Mouse (Mus musculus) hindbrain, embryonic 14.5 days (tissue): Measurements from ENCODE around the gene Tfrc. TPM values are rescaled to one million over a fixed set of nuclear protein-coding genes. Genes with fewer than 3 reads are reported as not detected.
A peak's percentile ranks its signal among the peaks of the same experiment; 100 is the strongest.

Experiments
- ATAC-seq: fragments of 200-750 bp; cut with Nextera tagmentation; 2 replicates; pipeline ENCODE4 v1.8.0; 2017; ENCODE audit warnings: moderate number of reproducible peaks, mild to moderate bottlenecking, moderate TSS enrichment, moderate library complexity; ENCODE audit not compliant: low FRiP score
- DNase-seq: peaks from one replicate; pipeline ENCODE4 v3.0.0-alpha.2; 2015; ENCODE audit warnings: low spot score
- H3K27ac ChIP-seq: fragments of 300-500 bp; sonication (generic); 2 replicates; pipeline ENCODE4 v1.5.1; 2014; ENCODE audit warnings: mild to moderate bottlenecking, moderate library complexity
- H3K27me3 ChIP-seq: fragments of 300-500 bp; sonication (generic); 2 replicates; pipeline ENCODE4 v1.6.1; 2014; ENCODE audit warnings: mild to moderate bottlenecking, low read length, mixed read lengths; ENCODE audit not compliant: control insufficient read depth, insufficient read depth
- H3K36me3 ChIP-seq: fragments of 300-500 bp; sonication (generic); replicated peaks from 2 replicates; pipeline ENCODE4 v1.6.1; 2014; ENCODE audit not compliant: control insufficient read depth, insufficient read depth
- H3K4me1 ChIP-seq: fragments of 300-500 bp; sonication (generic); replicated peaks from 2 replicates; pipeline ENCODE4 v1.6.1; 2014; ENCODE audit warnings: antibody characterized with exemption, low read length, mixed read lengths; ENCODE audit not compliant: control insufficient read depth, insufficient read depth
- H3K4me2 ChIP-seq: fragments of 300-500 bp; sonication (generic); replicated peaks from 2 replicates; pipeline ENCODE4 v1.6.1; 2014; ENCODE audit warnings: mild to moderate bottlenecking, moderate library complexity
- H3K4me3 ChIP-seq: fragments of 300-500 bp; sonication (generic); replicated peaks from 2 replicates; pipeline ENCODE4 v1.5.1; 2014; ENCODE audit warnings: mild to moderate bottlenecking, low read length
- H3K9ac ChIP-seq: fragments of 300-500 bp; sonication (generic); 2 replicates; pipeline ENCODE4 v1.6.1; 2014
- H3K9me3 ChIP-seq: fragments of 300-500 bp; sonication (generic); 2 replicates; pipeline ENCODE4 v1.6.1; 2016; ENCODE audit warnings: low read length; ENCODE audit not compliant: control insufficient read depth
- WGBS: fragments of 180-500 bp; shearing (Covaris S2); extraction: QIAGEN DNeasy Blood & Tissue Kit; methylation state at CpG from one replicate; pipeline ENCODE4 v1.1.7; 2014; 5-methylcytosine and 5-hydroxymethylcytosine counted together
- polyA plus RNA-seq: library from polyadenylated mRNA; unstranded; fragments of >200 nt; fragmentation: Nextera tagmentation; extraction: Ambion mirVana; gene quantifications from 2 replicates; pipeline ENCODE4 v1.2.1, GENCODE M21; 2014

The Tfrc gene
- polyA plus RNA-seq, 1 experiment from 2014 or later = 65.1 TPM

DNA sequence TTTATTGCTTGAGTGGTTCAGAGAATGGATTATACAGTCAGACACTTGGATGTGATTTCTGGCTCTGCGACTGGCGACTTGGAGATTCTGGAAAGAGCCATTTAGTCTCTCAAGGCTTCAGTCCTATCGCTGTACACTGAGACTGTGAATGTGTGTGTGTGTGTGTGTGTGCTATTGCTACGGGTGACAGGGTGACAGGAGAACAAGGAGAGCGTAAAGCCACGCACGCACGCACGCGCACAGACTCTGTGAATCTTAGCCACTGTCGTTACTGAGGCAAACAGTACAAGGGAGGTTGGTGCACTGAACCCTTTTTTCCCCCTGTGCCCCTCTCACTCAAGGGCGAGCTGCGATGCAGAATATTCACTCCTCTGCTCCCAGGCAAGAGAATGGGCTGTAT is 33.6 kb downstream of the Tfrc start:
- peaks cover 31% of the 10 kb centered on the region for H3K4me1 ChIP-seq
- no peak overlapping the region for H3K4me3 ChIP-seq
- 0 out of 2 replicates have a peak overlapping the region, but pooled peaks have one; percentile 15 for H3K4me2 ChIP-seq
- no peaks in the 10 kb centered on the region for H3K36me3 ChIP-seq
- no peaks in the 10 kb centered on the region for H3K27me3 ChIP-seq
- H3K9ac ChIP-seq = 0 out of 2 replicates have a peak overlapping the region, but pooled peaks have one; percentile 24
- no peaks in the 10 kb centered on the region for H3K9me3 ChIP-seq
- H3K27ac ChIP-seq = peak overlapping the region; percentile 26; the same call in 1 of the 2 replicates
- ATAC-seq = no peak
- WGBS = 44% methylated on average over 13 of the region's 13 CpGs
- DNase-seq = peak; percentile 36

- WGBS = 0% methylated on average over 22 of the region's 40 CpGs
- Histone ChIP-seq H3K4me2 (peak within 1 kb of the TSS; percentile 85), H3K27me3 (no peaks in the 10 kb centered on the region), H3K4me3 (peak within 1 kb of the TSS; percentile 93), H3K27ac (peak within 1 kb of the TSS; percentile 87), H3K4me1 (peaks cover 31% of the 10 kb centered on the region), H3K9me3 (no peaks in the 10 kb centered on the region), H3K36me3 (no peaks in the 10 kb centered on the region), H3K9ac (peak within 1 kb of the TSS; percentile 89)
- DNase-seq (peak; percentile 86), ATAC-seq (peak; percentile 84)
These were observed 34.9 kb downstream of the Tfrc start, which contains the start of gene Tnk2 for GRCm38 (mm10) chr16:32643661-32644061. TSS of gene Tnk2 (plus strand) at chr16:32643874.

GRCm38 (mm10) chr16:32644069-32644800 is 35.5 kb downstream of the Tfrc start:
- H3K4me3 ChIP-seq = peak overlapping the region; percentile 93
- no peak for DNase-seq
- peak overlapping the region; percentile 87 for H3K27ac ChIP-seq
- peak overlapping the region; percentile 85 for H3K4me2 ChIP-seq
- no peaks in the 10 kb centered on the region for H3K9me3 ChIP-seq
- H3K36me3 ChIP-seq = no peaks in the 10 kb centered on the region
- ATAC-seq = peak; percentile 70
- H3K9ac ChIP-seq = peak overlapping the region; percentile 89
- H3K4me1 ChIP-seq = peaks cover 31% of the 10 kb centered on the region
- no peaks in the 10 kb centered on the region for H3K27me3 ChIP-seq
- under 1% methylated on average over 65 of the region's 82 CpGs for WGBS

GRCm38 (mm10) chr16:32644801-32645170 is 36.1 kb downstream of the Tfrc start:
- Histone ChIP-seq H3K9ac (peak overlapping the region; percentile 89), H3K4me1 (peaks cover 31% of the 10 kb centered on the region), H3K4me2 (peak overlapping the region; percentile 85), H3K4me3 (peak overlapping the region; percentile 93), H3K27me3 (no peaks in the 10 kb centered on the region), H3K27ac (peak overlapping the region; percentile 87), H3K9me3 (no peaks in the 10 kb centered on the region), H3K36me3 (no peaks in the 10 kb centered on the region)
- no peak for DNase-seq
- 12% methylated on average over 12 of the region's 12 CpGs for WGBS
- ATAC-seq = peak; percentile 1; the same call in 1 of the 2 replicates

DNA sequence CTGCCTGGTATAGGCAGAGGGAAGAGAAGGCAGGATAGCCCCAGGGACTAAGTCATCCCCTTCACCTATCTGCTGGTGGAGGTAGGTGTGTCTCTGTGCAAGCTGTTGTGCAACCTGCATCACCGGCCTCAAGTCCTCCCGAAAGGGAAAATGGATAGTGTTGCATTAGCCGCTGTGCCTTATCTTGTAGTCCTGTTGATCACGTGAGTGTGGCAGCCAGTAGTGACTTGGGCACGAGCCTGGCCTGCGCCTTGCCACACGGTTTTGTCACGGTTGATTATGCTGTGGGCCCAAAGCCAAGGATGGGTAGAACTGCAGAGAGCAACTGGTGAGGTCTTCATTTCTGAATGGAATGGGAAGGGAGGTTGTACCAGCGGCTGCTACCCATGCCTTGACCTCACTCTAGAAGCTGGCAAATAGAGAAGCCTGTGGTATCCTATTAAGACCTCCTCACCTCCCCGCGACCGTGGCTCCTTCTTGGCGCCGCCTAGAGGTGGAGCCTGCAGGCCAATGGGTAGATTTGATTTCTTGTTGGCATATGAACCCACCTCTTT is 36.7 kb downstream of the Tfrc start:
- no peaks in the 10 kb centered on the region for H3K36me3 ChIP-seq
- H3K4me1 ChIP-seq = peaks cover 31% of the 10 kb centered on the region
- H3K4me2 ChIP-seq = peak overlapping the region; percentile 85
- H3K27ac ChIP-seq = no peak overlapping the region
- no peaks in the 10 kb centered on the region for H3K27me3 ChIP-seq
- H3K9ac ChIP-seq = peak overlapping the region; percentile 89
- peak overlapping the region; percentile 93 for H3K4me3 ChIP-seq
- DNase-seq (peak; percentile 78), ATAC-seq (peak; percentile 73)
- WGBS = 12% methylated on average over 14 of the region's 14 CpGs
- H3K9me3 ChIP-seq = no peaks in the 10 kb centered on the region

DNA sequence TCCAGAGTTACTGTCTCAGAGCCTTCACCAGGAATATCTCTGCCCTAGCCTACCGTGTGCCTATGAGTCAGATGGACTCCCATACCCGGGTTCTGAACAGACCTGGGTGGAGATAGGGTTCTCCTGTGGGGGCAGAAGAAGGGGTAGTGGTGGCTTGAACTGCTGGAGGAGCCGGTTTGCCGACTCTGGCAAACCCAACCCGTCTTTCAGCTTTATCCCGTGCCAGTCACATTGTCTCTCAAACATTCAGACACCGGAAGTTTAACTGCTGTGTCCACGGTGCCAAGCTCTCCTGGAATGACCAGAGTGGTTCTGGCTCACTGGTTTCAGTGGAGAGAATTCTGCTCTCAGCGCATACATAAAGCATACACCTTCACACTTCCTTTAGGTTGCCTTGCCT is 37.3 kb downstream of the Tfrc start:
- Histone ChIP-seq H3K4me2 (peak overlapping the region; percentile 85), H3K9ac (peak overlapping the region; percentile 17; the same call in 1 of the 2 replicates), H3K4me1 (peaks cover 31% of the 10 kb centered on the region), H3K4me3 (peak overlapping the region; percentile 93), H3K27ac (no peak overlapping the region), H3K36me3 (no peaks in the 10 kb centered on the region), H3K27me3 (no peaks in the 10 kb centered on the region), H3K9me3 (no peaks in the 10 kb centered on the region)
- ATAC-seq (no peak), DNase-seq (no peak)
- WGBS = 81% methylated on average over 9 of the region's 9 CpGs

DNA sequence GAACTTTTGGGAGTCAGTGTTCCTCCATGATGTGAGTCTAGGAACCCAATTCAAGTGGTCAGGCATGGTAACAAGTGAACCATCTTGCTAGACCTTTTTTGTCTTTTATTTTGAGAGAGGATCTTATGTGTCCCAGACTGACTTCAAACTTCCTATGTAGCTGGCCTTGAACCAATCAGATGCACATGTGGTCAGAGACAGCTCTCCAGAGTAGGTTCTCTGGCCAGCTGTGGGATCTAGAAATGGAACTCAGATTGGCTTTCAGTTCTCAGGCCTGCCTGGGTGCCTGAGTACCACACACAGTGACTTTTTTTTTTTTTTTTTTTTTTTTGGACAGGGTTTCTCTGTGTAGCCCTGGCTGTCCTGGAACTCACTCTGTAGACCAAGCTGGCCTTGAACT is 39.0 kb downstream of the Tfrc start:
- Histone ChIP-seq H3K4me2 (no peak overlapping the region), H3K27me3 (no peaks in the 10 kb centered on the region), H3K9me3 (no peaks in the 10 kb centered on the region), H3K27ac (no peak overlapping the region), H3K4me1 (peaks cover 24% of the 10 kb centered on the region), H3K9ac (no peak overlapping the region), H3K4me3 (no peak overlapping the region), H3K36me3 (no peaks in the 10 kb centered on the region)
- ATAC-seq (no peak), DNase-seq (no peak)

- no peak for ATAC-seq
- H3K4me1 ChIP-seq = peaks cover 14% of the 10 kb centered on the region
These were observed 41.7 kb downstream of the Tfrc start for GRCm38 (mm10) chr16:32650461-32650860.

GRCm38 (mm10) chr16:32650974-32651618 is 42.4 kb downstream of the Tfrc start:
- WGBS = 91% methylated on average over 5 of the region's 5 CpGs

More at GRCm38 (mm10) chr16:32650461-32650860, 41.7 kb downstream of the Tfrc start:
- Histone ChIP-seq H3K4me3 (no peak overlapping the region), H3K27ac (no peak overlapping the region), H3K9me3 (no peaks in the 10 kb centered on the region), H3K27me3 (no peaks in the 10 kb centered on the region), H3K9ac (no peak overlapping the region), H3K36me3 (no peaks in the 10 kb centered on the region), H3K4me2 (no peak overlapping the region)
- no peak for DNase-seq

More at GRCm38 (mm10) chr16:32650974-32651618, 42.4 kb downstream of the Tfrc start:
- no peak overlapping the region for H3K9ac ChIP-seq
- no peak overlapping the region for H3K27ac ChIP-seq
- no peak overlapping the region for H3K4me2 ChIP-seq
- no peaks in the 10 kb centered on the region for H3K27me3 ChIP-seq
- H3K4me1 ChIP-seq = peaks cover 8% of the 10 kb centered on the region
- no peaks in the 10 kb centered on the region for H3K9me3 ChIP-seq
- H3K4me3 ChIP-seq = no peak overlapping the region
- ATAC-seq (no peak), DNase-seq (no peak)
- H3K36me3 ChIP-seq = no peaks in the 10 kb centered on the region
